Mouse (Mus musculus) E14TG2a.4 (cell line): Measurements from ENCODE around the gene Rab5c.
A peak's percentile ranks its signal among the peaks of the same experiment; 100 is the strongest.

Source experiments
- H3K27me3 ChIP-seq: 2 replicates; pipeline ENCODE4 v1.6.1; 2014; ENCODE audit warnings: low read length, control low read depth; ENCODE audit not compliant: insufficient read depth
- H3K36me3 ChIP-seq: 2 replicates; pipeline ENCODE4 v1.6.1; 2014; ENCODE audit warnings: low read length, control low read depth; ENCODE audit not compliant: insufficient read depth
- H3K4me1 ChIP-seq: replicated peaks from 2 replicates; pipeline ENCODE4 v1.6.1; 2014; ENCODE audit warnings: low read depth, low read length, control low read depth
- H3K4me3 ChIP-seq: replicated peaks from 2 replicates; pipeline ENCODE4 v1.5.1; 2014; ENCODE audit warnings: mild to moderate bottlenecking, low read length
- H3K9me3 ChIP-seq: 2 replicates; pipeline ENCODE4 v1.6.1; 2014; ENCODE audit warnings: low read length, control low read depth
- CTCF ChIP-seq: conservative IDR thresholded peaks from 2 replicates; pipeline ENCODE4 v1.5.1; 2014; ENCODE audit warnings: low read length
- NANOG ChIP-seq: IDR thresholded peaks from 2 replicates; pipeline ENCODE4 v1.6.1; 2014; ENCODE audit warnings: borderline replicate concordance, low read length, mixed read lengths
- POU5F1 ChIP-seq: IDR thresholded peaks from 2 replicates; pipeline ENCODE4 v1.6.1; 2014; ENCODE audit warnings: low read length, borderline replicate concordance

Rab5c gene

DNA sequence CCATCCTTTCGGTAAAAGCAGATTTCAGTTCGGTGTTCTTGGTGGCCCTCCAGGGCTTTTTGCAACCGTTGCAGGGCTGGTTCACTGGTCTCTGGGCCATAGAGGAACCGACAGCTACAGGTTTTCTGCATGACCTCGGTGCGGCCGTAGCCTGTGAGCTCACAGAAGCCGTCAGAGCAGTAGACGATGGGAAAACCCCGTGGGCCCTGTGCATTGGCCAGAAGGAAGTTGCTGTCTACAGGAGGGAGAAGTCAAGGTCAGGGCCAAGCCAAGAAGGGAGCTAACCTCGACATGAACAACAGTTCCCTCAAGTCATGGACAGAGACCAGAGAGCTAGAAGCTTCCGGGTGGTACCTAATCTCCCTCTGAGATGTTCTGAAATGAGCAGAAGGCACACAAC, 19.6 kb upstream of the Rab5c start:
- H3K4me3 ChIP-seq, result no peak overlapping the region
- H3K9me3 ChIP-seq, result no peaks in the 10 kb centered on the region
- no peaks in the 10 kb centered on the region for H3K36me3 ChIP-seq
- H3K4me1 ChIP-seq, result peaks cover 39% of the 10 kb centered on the region
- peaks cover 64% of the 10 kb centered on the region for H3K27me3 ChIP-seq
- no peak for TF ChIP-seq NANOG
- no peak for TF ChIP-seq CTCF
- TF ChIP-seq POU5F1, result no peak

DNA sequence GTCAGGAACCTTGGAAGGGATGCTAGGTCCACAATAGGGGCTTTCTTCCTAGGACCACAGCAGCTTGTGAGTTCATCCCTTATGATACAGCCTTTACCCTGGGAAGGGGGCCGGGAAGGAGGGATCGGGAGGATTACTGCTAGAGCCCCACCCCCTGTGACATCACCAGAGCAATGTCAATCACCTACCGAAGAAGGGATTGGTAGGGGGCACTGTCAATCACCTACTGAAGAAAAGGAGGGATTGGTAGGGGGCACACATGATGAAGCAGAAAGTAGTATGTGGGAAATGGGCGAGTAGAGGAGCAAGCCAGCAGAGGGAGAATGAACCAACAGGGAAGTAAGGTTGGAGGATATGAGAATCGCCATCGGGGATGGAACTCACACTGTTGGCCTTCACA, 18.5 kb upstream of the Rab5c start:
- no peaks in the 10 kb centered on the region for H3K36me3 ChIP-seq
- H3K4me3 ChIP-seq, result no peak overlapping the region
- no peaks in the 10 kb centered on the region for H3K9me3 ChIP-seq
- peaks cover 56% of the 10 kb centered on the region for H3K27me3 ChIP-seq
- peaks cover 38% of the 10 kb centered on the region for H3K4me1 ChIP-seq
- TF ChIP-seq NANOG, result no peak
- no peak for TF ChIP-seq POU5F1
- TF ChIP-seq CTCF, result no peak

DNA sequence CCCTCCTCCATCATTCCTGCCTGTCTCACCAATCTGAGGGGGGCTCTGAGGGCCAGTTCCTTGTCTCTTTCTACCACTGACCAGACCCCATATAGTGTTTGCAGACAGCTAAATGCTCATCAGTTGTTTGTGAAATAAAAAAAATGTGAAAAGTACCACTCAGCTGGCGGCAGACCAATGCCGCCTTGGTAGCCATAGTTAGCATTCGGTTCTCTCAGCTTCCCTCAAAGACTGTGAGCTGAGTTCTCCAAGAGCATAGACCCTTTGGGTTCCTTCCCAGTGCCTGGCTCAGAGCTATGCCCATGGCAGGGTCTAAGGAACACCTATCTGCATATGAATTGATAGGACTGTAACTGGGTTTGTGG, 16.7 kb upstream of the Rab5c start:
- TF ChIP-seq POU5F1 (no peak), CTCF (no peak), NANOG (no peak)
- Histone ChIP-seq H3K36me3 (no peaks in the 10 kb centered on the region), H3K9me3 (no peaks in the 10 kb centered on the region), H3K4me1 (peaks cover 30% of the 10 kb centered on the region), H3K27me3 (peaks cover 50% of the 10 kb centered on the region), H3K4me3 (no peak overlapping the region)

DNA sequence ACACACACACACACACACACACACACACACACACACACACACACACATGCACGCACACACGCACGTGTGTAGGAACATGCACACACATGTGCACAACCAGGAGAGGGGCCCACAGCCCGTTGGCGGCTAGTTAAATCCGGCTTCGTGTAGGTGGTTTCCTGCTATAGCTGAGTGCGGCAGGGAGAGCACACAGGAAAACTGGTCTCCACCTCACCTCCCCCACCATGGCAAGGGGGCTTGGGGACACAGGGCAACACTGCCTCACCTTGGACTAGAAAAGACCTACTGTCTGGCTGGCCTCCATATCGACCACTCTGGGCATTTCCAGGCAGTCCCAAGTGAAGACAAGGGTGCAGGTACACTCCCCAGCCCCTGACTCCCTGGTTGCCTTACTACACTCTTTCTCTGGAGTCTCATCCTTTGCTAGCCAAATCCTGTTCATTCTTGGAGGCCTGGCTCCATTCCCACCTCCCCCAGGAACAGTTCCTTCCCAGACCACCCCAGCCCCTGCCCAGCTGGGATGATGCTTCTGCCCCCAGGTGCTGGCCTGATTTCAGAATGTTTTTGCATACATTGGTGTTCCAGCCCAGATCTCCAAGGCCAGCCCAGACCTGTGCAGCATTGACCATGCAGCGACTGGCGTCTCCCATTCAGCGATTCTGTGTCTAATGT, 16.1 kb upstream of the Rab5c start:
- TF ChIP-seq NANOG, result no peak
- no peak for TF ChIP-seq CTCF
- no peak for TF ChIP-seq POU5F1
- Histone ChIP-seq H3K4me3 (no peak overlapping the region), H3K36me3 (no peaks in the 10 kb centered on the region), H3K9me3 (no peaks in the 10 kb centered on the region), H3K4me1 (peaks cover 32% of the 10 kb centered on the region), H3K27me3 (peaks cover 51% of the 10 kb centered on the region)

DNA sequence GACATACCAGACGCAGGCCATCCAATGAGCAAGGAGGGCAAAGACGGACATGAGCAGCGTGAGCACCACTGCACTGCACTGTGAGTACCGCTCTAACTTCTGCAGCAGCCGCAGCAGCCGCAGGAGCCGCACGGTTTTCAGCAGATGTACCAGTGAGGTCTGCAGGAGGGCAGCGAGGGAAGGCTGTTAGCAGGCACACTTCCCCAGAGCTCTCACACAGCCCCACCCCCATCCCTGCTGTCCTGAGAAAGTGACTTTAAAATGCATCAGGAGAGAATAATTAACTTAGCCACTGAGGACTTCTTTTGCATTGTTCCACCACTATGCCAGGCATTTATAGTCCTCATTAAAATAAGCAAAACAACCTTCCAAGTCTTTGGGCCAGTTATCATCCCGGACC, 14.3 kb upstream of the Rab5c start:
- H3K36me3 ChIP-seq, result no peaks in the 10 kb centered on the region
- peaks cover 34% of the 10 kb centered on the region for H3K4me1 ChIP-seq
- H3K9me3 ChIP-seq, result no peaks in the 10 kb centered on the region
- H3K4me3 ChIP-seq, result no peak overlapping the region
- TF ChIP-seq NANOG (no peak), CTCF (no peak), POU5F1 (no peak)
- H3K27me3 ChIP-seq, result peaks cover 56% of the 10 kb centered on the region

DNA sequence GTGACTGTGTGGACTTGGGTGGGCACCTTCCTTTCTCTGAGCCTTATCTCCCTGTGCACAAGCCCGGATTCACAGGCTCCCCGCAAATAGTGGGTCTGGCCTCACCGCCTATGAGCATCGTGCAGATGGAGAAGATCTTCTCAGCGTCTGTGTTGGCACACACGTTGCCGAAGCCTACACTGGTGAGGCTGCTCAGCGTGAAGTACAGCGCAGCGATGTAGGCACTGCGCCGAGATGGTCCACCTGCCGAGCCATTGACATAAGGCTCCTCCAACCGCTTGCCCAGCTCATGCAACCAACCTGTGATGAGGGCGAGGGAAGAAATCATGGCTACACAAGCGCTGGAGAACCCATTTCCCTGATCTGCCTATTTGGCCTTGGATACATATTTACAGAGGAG, 12.1 kb upstream of the Rab5c start:
- H3K36me3 ChIP-seq, result no peaks in the 10 kb centered on the region
- H3K4me3 ChIP-seq, result peak overlapping the region; percentile 64
- no peaks in the 10 kb centered on the region for H3K9me3 ChIP-seq
- TF ChIP-seq NANOG, result no peak
- TF ChIP-seq CTCF, result no peak
- TF ChIP-seq POU5F1, result no peak
- peaks cover 57% of the 10 kb centered on the region for H3K27me3 ChIP-seq
- H3K4me1 ChIP-seq, result peaks cover 52% of the 10 kb centered on the region

DNA sequence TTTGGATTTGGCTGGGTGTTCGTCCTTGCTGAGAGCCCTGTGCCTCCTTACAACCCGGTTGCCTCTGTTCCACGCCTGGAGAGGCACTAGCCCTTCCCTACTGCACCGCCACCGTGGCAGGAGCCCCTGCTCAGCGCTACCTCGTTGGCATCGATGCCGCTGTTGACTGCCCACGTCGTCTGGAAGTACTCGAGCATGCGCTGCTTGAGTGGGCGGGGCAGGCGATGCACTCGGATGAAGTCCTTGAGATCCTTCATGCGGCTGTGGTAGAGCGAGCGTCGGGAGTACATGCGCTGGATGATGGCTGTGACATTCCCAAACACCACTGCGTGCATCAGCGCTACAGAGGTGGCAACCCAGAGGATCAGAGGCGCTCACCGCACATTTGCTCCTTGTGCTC, 11.5 kb upstream of the Rab5c start:
- TF ChIP-seq CTCF, result no peak
- no peak for TF ChIP-seq POU5F1
- no peak for TF ChIP-seq NANOG
- Histone ChIP-seq H3K9me3 (no peaks in the 10 kb centered on the region), H3K27me3 (peaks cover 56% of the 10 kb centered on the region), H3K36me3 (no peaks in the 10 kb centered on the region), H3K4me3 (peak overlapping the region; percentile 64), H3K4me1 (peaks cover 52% of the 10 kb centered on the region)

DNA sequence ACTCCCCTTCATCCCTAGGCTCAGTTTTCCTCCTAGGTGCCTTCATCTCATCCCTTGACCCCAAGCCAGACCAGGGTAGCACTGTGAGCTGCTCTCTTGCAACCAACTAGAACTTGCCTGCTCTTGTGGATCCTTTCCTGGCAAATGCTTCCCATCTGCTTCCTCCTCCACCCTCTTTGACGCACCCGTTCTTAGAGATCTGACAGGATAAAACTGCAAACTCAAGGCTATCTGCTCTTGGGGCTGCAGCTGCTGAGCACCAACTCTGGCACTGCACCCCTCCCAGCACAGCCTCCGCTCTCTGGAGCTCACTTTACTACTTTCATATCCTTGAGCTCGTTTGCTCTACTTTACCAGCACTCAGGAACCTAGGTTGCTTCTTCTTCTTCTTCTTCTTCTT, 10.6 kb upstream of the Rab5c start:
- Histone ChIP-seq H3K27me3 (peaks cover 51% of the 10 kb centered on the region), H3K36me3 (no peaks in the 10 kb centered on the region), H3K9me3 (no peaks in the 10 kb centered on the region), H3K4me3 (no peak overlapping the region), H3K4me1 (peaks cover 52% of the 10 kb centered on the region)
- TF ChIP-seq POU5F1 (no peak), NANOG (no peak), CTCF (no peak)

DNA sequence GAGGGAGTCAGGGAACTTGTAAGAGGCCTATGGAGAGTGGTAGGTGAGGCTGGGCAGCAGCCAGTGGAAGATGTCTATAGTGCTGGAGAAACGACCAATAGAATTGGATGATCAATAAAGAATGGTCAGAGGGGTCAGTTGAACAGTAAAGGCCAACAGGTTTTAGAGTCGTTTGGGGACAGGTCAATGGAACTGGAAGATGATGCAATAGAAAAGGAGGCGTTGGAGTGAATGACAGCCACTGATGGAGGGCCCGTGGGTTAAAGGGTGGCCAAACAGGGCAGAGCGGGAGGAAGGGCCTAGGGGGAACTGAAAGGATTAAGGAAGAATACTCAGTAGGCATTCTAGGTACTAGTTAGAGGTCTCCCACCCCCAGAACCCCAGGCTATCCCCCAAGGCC, 9.1 kb upstream of the Rab5c start:
- no peak overlapping the region for H3K4me3 ChIP-seq
- H3K9me3 ChIP-seq, result no peaks in the 10 kb centered on the region
- peaks cover 49% of the 10 kb centered on the region for H3K27me3 ChIP-seq
- TF ChIP-seq CTCF (no peak), NANOG (no peak), POU5F1 (no peak)
- peaks cover 46% of the 10 kb centered on the region for H3K4me1 ChIP-seq
- no peaks in the 10 kb centered on the region for H3K36me3 ChIP-seq
